In genomic region chr11:47228222-47228621, GRCm38 (mm10) we compare ENCODE assay signal across 35 mouse cellular contexts.
"Had no signal": no experiment of that assay in that cellular context is flagged by ENCODE, and none has a peak within 500 bp of the region (broad histone marks: within the 10 kb centered on the region; RNA-seq: fewer than 3 reads in every experiment).

No protein-coding gene starts in this region.

- H3K4me2 ChIP-seq: heart, embryonic 11.5 days; heart, embryonic 12.5 days; heart, embryonic 13.5 days; heart, embryonic 15.5 days; hindbrain, embryonic 12.5 days; hindbrain, embryonic 13.5 days; hindbrain, embryonic 14.5 days; hindbrain, embryonic 15.5 days; intestine, embryonic 15.5 days; kidney, embryonic 15.5 days had no signal

- H3K27ac ChIP-seq: heart, embryonic 10.5 days; heart, embryonic 13.5 days; heart, embryonic 15.5 days; hindbrain, embryonic 10.5 days; hindbrain, embryonic 12.5 days; hindbrain, embryonic 13.5 days; hindbrain, embryonic 14.5 days; hindbrain, embryonic 15.5 days; hindbrain, postnatal 0 days; intestine, embryonic 15.5 days; kidney, embryonic 15.5 days; kidney, postnatal 0 days; layer of hippocampus, adult 2 months had no signal

- DNase-seq: heart, postnatal 10 days; heart, postnatal 14 days; heart, postnatal 36 days; heart, postnatal 4 days; kidney, adult 11 months; kidney, adult 18-20 months; kidney, adult 2 months; kidney, adult 8-10 months; kidney, adult 9 months; kidney, postnatal 10 days; kidney, postnatal 14 days; kidney, postnatal 25 days; kidney, postnatal 36 days; kidney, postnatal 4 days; layer of hippocampus, adult 9-11 months; layer of hippocampus, postnatal 36 days had no signal

- H3K4me1 ChIP-seq: heart, embryonic 10.5 days; heart, embryonic 12.5 days; heart, embryonic 13.5 days; heart, embryonic 15.5 days; hindbrain, embryonic 10.5 days; hindbrain, embryonic 12.5 days; hindbrain, embryonic 13.5 days; intestine, embryonic 15.5 days; kidney, embryonic 15.5 days had no signal

- H3K9me3 ChIP-seq: heart, embryonic 10.5 days; heart, embryonic 12.5 days; heart, embryonic 13.5 days; heart, embryonic 15.5 days; hindbrain, embryonic 10.5 days; hindbrain, embryonic 12.5 days; hindbrain, embryonic 15.5 days; intestine, embryonic 15.5 days; kidney, embryonic 15.5 days had no signal

- H3K4me3 ChIP-seq: heart, embryonic 10.5 days; heart, embryonic 12.5 days; heart, embryonic 13.5 days; heart, embryonic 15.5 days; hindbrain, embryonic 10.5 days; hindbrain, embryonic 12.5 days; hindbrain, embryonic 13.5 days; hindbrain, embryonic 15.5 days; intestine, embryonic 15.5 days; kidney, embryonic 15.5 days; layer of hippocampus, adult 2 months had no signal

- ATAC-seq: hindbrain, embryonic 16.5 days; hindbrain, postnatal 0 days; inflammation-experienced regulatory T-cells, adult 6 months; intestine, embryonic 15.5 days; intestine, embryonic 16.5 days; intestine, postnatal 0 days had no signal

- H3K27me3 ChIP-seq: heart, embryonic 12.5 days; heart, embryonic 13.5 days; heart, embryonic 15.5 days; hindbrain, embryonic 12.5 days; hindbrain, embryonic 13.5 days; hindbrain, embryonic 15.5 days; intestine, embryonic 15.5 days; kidney, embryonic 15.5 days had no signal

- H3K36me3 ChIP-seq: heart, embryonic 10.5 days; heart, embryonic 12.5 days; heart, embryonic 13.5 days; heart, embryonic 15.5 days; hindbrain, embryonic 10.5 days; hindbrain, embryonic 12.5 days; hindbrain, embryonic 13.5 days; hindbrain, embryonic 15.5 days; intestine, embryonic 15.5 days; kidney, embryonic 15.5 days had no signal

- H3K9ac ChIP-seq: heart, embryonic 12.5 days; heart, embryonic 13.5 days; heart, embryonic 15.5 days; hindbrain, embryonic 12.5 days; hindbrain, embryonic 13.5 days; hindbrain, embryonic 14.5 days; hindbrain, embryonic 15.5 days; intestine, embryonic 15.5 days; kidney, embryonic 15.5 days had no signal
